Mouse (Mus musculus) hindbrain, embryonic 12.5 days (tissue): ENCODE results near the gene Mettl3. TPM values are rescaled to one million over a fixed set of nuclear protein-coding genes. Genes with fewer than 3 reads are reported as not detected.
"Not testable (repeated sequence)": the region's sequence is repeated elsewhere in the genome, so short reads cannot be mapped to it uniquely, and the experiment has no call there.

ENCODE experiments used
- ATAC-seq: fragments of 200-750 bp; cut with Nextera tagmentation; 2 replicates; pipeline ENCODE4 v1.8.0; 2017; ENCODE audit warnings: moderate TSS enrichment; ENCODE audit not compliant: low FRiP score
- H3K27ac ChIP-seq: fragments of 300-500 bp; sonication (generic); 2 replicates; pipeline ENCODE4 v1.5.1; 2016; ENCODE audit warnings: mild to moderate bottlenecking
- H3K27me3 ChIP-seq: fragments of 300-500 bp; sonication (generic); 2 replicates; pipeline ENCODE4 v1.6.1; 2016; ENCODE audit warnings: mild to moderate bottlenecking
- H3K36me3 ChIP-seq: fragments of 300-500 bp; sonication (generic); 2 replicates; pipeline ENCODE4 v1.6.1; 2016; ENCODE audit warnings: mild to moderate bottlenecking
- H3K4me1 ChIP-seq: fragments of 300-500 bp; sonication (generic); 2 replicates; pipeline ENCODE4 v1.6.1; 2016
- H3K4me2 ChIP-seq: fragments of 300-500 bp; sonication (generic); replicated peaks from 2 replicates; pipeline ENCODE4 v1.6.1; 2016; ENCODE audit warnings: mild to moderate bottlenecking
- H3K4me3 ChIP-seq: fragments of 300-500 bp; sonication (generic); 2 replicates; pipeline ENCODE4 v1.5.1; 2016; ENCODE audit warnings: mild to moderate bottlenecking
- H3K9ac ChIP-seq: fragments of 300-500 bp; sonication (generic); 2 replicates; pipeline ENCODE4 v1.6.1; 2016; ENCODE audit warnings: mild to moderate bottlenecking, moderate library complexity
- H3K9me3 ChIP-seq: fragments of 300-500 bp; sonication (generic); replicated peaks from 2 replicates; pipeline ENCODE4 v1.6.1; 2016; ENCODE audit warnings: mild to moderate bottlenecking
- WGBS: fragments of 180-500 bp; shearing (Covaris S2); methylation state at CpG from one replicate; pipeline ENCODE4 v1.1.7; 2016; 5-methylcytosine and 5-hydroxymethylcytosine counted together
- polyA plus RNA-seq: library from polyadenylated mRNA; unstranded; fragments of >200 nt; fragmentation: Nextera tagmentation; extraction: Ambion mirVana; gene quantifications from 2 replicates; pipeline ENCODE4 v1.2.1, GENCODE M21; 2016

Mettl3 gene
- polyA plus RNA-seq, 1 experiment from 2014 or later = 56.1 TPM

- under 1% methylated on average over 35 of the region's 41 CpGs for WGBS
- peaks cover 41% of the 10 kb centered on the region for H3K36me3 ChIP-seq
- H3K9me3 ChIP-seq = no peaks in the 10 kb centered on the region
- peak overlapping the region; percentile 80 for H3K4me3 ChIP-seq
- ATAC-seq = peak; percentile 91
- peaks cover 51% of the 10 kb centered on the region for H3K4me1 ChIP-seq
- H3K9ac ChIP-seq = peak overlapping the region; percentile 95
- H3K27ac ChIP-seq = peak overlapping the region; percentile 97
- peak overlapping the region; percentile 84 for H3K4me2 ChIP-seq
- no peaks in the 10 kb centered on the region for H3K27me3 ChIP-seq
Observed at GRCm38 (mm10) chr14:52315792-52316440, 11.0 kb upstream of the Mettl3 start.

GRCm38 (mm10) chr14:52315283-52315780 lies 10.4 kb upstream of the Mettl3 start:
- peak; percentile 9; the same call in 1 of the 2 replicates for ATAC-seq
- peak overlapping the region; percentile 95 for H3K9ac ChIP-seq
- H3K27me3 ChIP-seq = no peaks in the 10 kb centered on the region
- H3K27ac ChIP-seq = peak overlapping the region; percentile 97
- peak overlapping the region; percentile 84 for H3K4me2 ChIP-seq
- 8% methylated on average over 17 of the region's 17 CpGs for WGBS
- H3K9me3 ChIP-seq = no peaks in the 10 kb centered on the region
- H3K4me3 ChIP-seq = peak overlapping the region; percentile 80
- H3K36me3 ChIP-seq = peaks cover 47% of the 10 kb centered on the region
- H3K4me1 ChIP-seq = peaks cover 51% of the 10 kb centered on the region

- Histone ChIP-seq H3K36me3 (peaks cover 47% of the 10 kb centered on the region), H3K9ac (peak overlapping the region; percentile 95), H3K4me2 (peak overlapping the region; percentile 84), H3K27ac (peak overlapping the region; percentile 97), H3K4me3 (peak overlapping the region; percentile 80), H3K9me3 (no peaks in the 10 kb centered on the region), H3K4me1 (peaks cover 51% of the 10 kb centered on the region), H3K27me3 (no peaks in the 10 kb centered on the region)
- WGBS = 36% methylated on average over 7 of the region's 8 CpGs
- ATAC-seq = no peak
Observed at GRCm38 (mm10) chr14:52314808-52315150, 9.9 kb upstream of the Mettl3 start.

GRCm38 (mm10) chr14:52313931-52314807 lies 9.2 kb upstream of the Mettl3 start:
- peaks cover 53% of the 10 kb centered on the region for H3K36me3 ChIP-seq
- H3K9ac ChIP-seq = peak overlapping the region; percentile 95
- H3K4me1 ChIP-seq = peaks cover 51% of the 10 kb centered on the region
- H3K4me3 ChIP-seq = peak overlapping the region; percentile 80
- H3K9me3 ChIP-seq = no peaks in the 10 kb centered on the region
- ATAC-seq = no peak
- H3K27ac ChIP-seq = peak overlapping the region; percentile 97
- WGBS = 86% methylated on average over 26 of the region's 26 CpGs
- no peaks in the 10 kb centered on the region for H3K27me3 ChIP-seq
- peak overlapping the region; percentile 84 for H3K4me2 ChIP-seq

GRCm38 (mm10) chr14:52310906-52311305 lies 6.0 kb upstream of the Mettl3 start:
- H3K4me1 ChIP-seq = peaks cover 44% of the 10 kb centered on the region
- no peaks in the 10 kb centered on the region for H3K9me3 ChIP-seq
- peak overlapping the region; percentile 84; the same call in 1 of the 2 replicates for H3K4me2 ChIP-seq
- WGBS = 89% methylated on average over 2 of the region's 2 CpGs
- ATAC-seq = no peak
- no peaks in the 10 kb centered on the region for H3K27me3 ChIP-seq
- peaks cover 58% of the 10 kb centered on the region for H3K36me3 ChIP-seq
- no peak overlapping the region for H3K27ac ChIP-seq
- no peak overlapping the region for H3K9ac ChIP-seq
- H3K4me3 ChIP-seq = no peak overlapping the region

- not testable (repeated sequence) for H3K9me3 ChIP-seq, H3K27me3 ChIP-seq, H3K27ac ChIP-seq, H3K9ac ChIP-seq, H3K4me2 ChIP-seq, ATAC-seq, H3K4me3 ChIP-seq
- WGBS = 90% methylated on average over 6 of the region's 6 CpGs
- H3K36me3 ChIP-seq = peaks cover 58% of the 10 kb centered on the region
- peaks cover 43% of the 10 kb centered on the region for H3K4me1 ChIP-seq
Observed at GRCm38 (mm10) chr14:52310343-52310742, 5.4 kb upstream of the Mettl3 start.

- H3K4me1 ChIP-seq = peaks cover 7% of the 10 kb centered on the region
- peaks cover 20% of the 10 kb centered on the region for H3K36me3 ChIP-seq
- no peak overlapping the region for H3K4me3 ChIP-seq
- H3K4me2 ChIP-seq = no peak overlapping the region
- H3K27me3 ChIP-seq = no peaks in the 10 kb centered on the region
- H3K9ac ChIP-seq = no peak overlapping the region
- ATAC-seq = no peak
- WGBS = 98% methylated on average over 2 of the region's 2 CpGs
- H3K9me3 ChIP-seq = no peaks in the 10 kb centered on the region
- H3K27ac ChIP-seq = no peak overlapping the region
Observed at GRCm38 (mm10) chr14:52306100-52306499, 1.2 kb upstream of the Mettl3 start.

GRCm38 (mm10) chr14:52303517-52303916 lies 1.4 kb downstream of the Mettl3 start:
- Histone ChIP-seq H3K4me2 (peak overlapping the region; percentile 77; the same call in 1 of the 2 replicates), H3K36me3 (peaks cover 18% of the 10 kb centered on the region)
- not testable (repeated sequence) for H3K9ac ChIP-seq, H3K4me3 ChIP-seq, ATAC-seq, H3K4me1 ChIP-seq, H3K27me3 ChIP-seq, H3K9me3 ChIP-seq, H3K27ac ChIP-seq
- 87% methylated on average over 3 of the region's 3 CpGs for WGBS

- peak; percentile 66 for ATAC-seq
- no peak overlapping the region for H3K4me2 ChIP-seq
- no peaks in the 10 kb centered on the region for H3K9me3 ChIP-seq
- no peaks in the 10 kb centered on the region for H3K4me1 ChIP-seq
- H3K27me3 ChIP-seq = no peaks in the 10 kb centered on the region
- no peak overlapping the region for H3K9ac ChIP-seq
- WGBS = 71% methylated on average over 6 of the region's 6 CpGs
- no peak overlapping the region for H3K27ac ChIP-seq
- H3K4me3 ChIP-seq = no peak overlapping the region
- peaks cover 88% of the 10 kb centered on the region for H3K36me3 ChIP-seq
Observed at GRCm38 (mm10) chr14:52295558-52296264, 9.2 kb downstream of the Mettl3 start.

- no peak overlapping the region for H3K4me2 ChIP-seq
- no peak for ATAC-seq
- H3K27me3 ChIP-seq = no peaks in the 10 kb centered on the region
- H3K9ac ChIP-seq = no peak overlapping the region
- 93% methylated on average over 3 of the region's 3 CpGs for WGBS
- peaks cover 37% of the 10 kb centered on the region for H3K36me3 ChIP-seq
- peaks cover 8% of the 10 kb centered on the region for H3K4me1 ChIP-seq
- no peaks in the 10 kb centered on the region for H3K9me3 ChIP-seq
- no peak overlapping the region for H3K4me3 ChIP-seq
- no peak overlapping the region for H3K27ac ChIP-seq
Observed at GRCm38 (mm10) chr14:52284191-52284590, 20.7 kb downstream of the Mettl3 start.

GRCm38 (mm10) chr14:52283629-52284028 lies 21.3 kb downstream of the Mettl3 start:
- H3K9ac ChIP-seq = no peak overlapping the region
- H3K27me3 ChIP-seq = no peaks in the 10 kb centered on the region
- WGBS = 93% methylated on average over 5 of the region's 5 CpGs
- H3K4me2 ChIP-seq = no peak overlapping the region
- H3K36me3 ChIP-seq = peaks cover 32% of the 10 kb centered on the region
- H3K27ac ChIP-seq = no peak overlapping the region
- no peak overlapping the region for H3K4me3 ChIP-seq
- H3K4me1 ChIP-seq = peaks cover 8% of the 10 kb centered on the region
- H3K9me3 ChIP-seq = no peaks in the 10 kb centered on the region
- ATAC-seq = no peak

GRCm38 (mm10) chr14:52279747-52280120 lies 25.2 kb downstream of the Mettl3 start:
- peak; percentile 51 for ATAC-seq
- H3K9ac ChIP-seq = peak overlapping the region; percentile 88
- H3K27me3 ChIP-seq = no peaks in the 10 kb centered on the region
- 0% methylated on average over 21 of the region's 21 CpGs for WGBS
- peak overlapping the region; percentile 85 for H3K27ac ChIP-seq
- peaks cover 10% of the 10 kb centered on the region; the same call in 1 of the 2 replicates for H3K36me3 ChIP-seq
- H3K4me2 ChIP-seq = peak overlapping the region; percentile 60
- peak overlapping the region; percentile 90 for H3K4me3 ChIP-seq
- H3K4me1 ChIP-seq = peaks cover 8% of the 10 kb centered on the region
- no peaks in the 10 kb centered on the region for H3K9me3 ChIP-seq
